Mouse (Mus musculus) adrenal gland, postnatal 25 days (tissue): Measurements from ENCODE around the gene Nlgn1. TPM values are rescaled to one million over a fixed set of nuclear protein-coding genes. Genes with fewer than 3 reads are reported as not detected.

Source experiments
- DNase-seq: peaks from one replicate; pipeline ENCODE4 v3.0.0; 2021; ENCODE audit warnings: mixed read lengths
- total RNA-seq: library from RNA; stranded (reverse); gene quantifications from 2 replicates; pipeline ENCODE4 v1.2.3, GENCODE M21; 2021

Nlgn1 gene
- total RNA-seq, 1 experiment from 2014 or later: 0.64 TPM

DNA sequence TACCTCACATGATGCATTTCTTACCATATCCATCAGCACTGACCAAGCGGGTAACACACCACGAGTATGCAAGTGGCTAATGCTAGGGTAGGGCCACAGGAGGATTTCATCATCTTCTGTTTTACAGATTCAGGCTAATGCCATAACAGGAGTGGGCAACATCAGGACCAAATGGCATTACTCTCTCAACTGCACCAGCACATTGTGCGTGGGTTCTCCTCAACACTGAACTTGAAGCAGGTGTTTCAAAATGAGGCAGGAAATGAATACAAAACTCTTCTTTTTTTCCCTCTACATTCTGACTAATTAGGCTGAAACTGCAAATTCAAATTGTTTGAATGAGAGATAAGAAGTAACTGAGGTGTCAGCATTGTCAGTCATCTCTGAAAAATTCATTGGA is 518.9 kb downstream of the Nlgn1 start:
- no peak for DNase-seq

DNA sequence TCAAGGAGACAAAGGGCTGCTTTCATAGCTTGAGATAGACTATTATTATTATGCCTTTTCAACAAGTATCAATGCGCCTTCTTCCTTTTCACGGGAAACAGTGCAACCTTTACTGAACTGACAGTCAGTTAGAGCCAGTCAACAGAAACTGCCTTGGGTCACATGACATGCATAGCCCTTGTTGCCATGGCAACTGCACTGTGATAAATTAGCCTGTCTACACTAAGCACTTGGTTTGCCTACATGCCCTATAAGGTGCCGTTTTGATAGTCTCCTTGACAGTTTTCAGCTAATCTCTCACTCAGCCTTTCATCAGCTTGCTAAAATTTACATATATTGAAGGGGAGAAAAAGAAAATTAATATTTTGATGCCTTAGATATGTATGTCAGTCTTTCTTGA is 524.7 kb downstream of the Nlgn1 start:
- DNase-seq: no peak

- no peak for DNase-seq
Observed at GRCm38 (mm10) chr3:25781651-25782050, 550.6 kb downstream of the Nlgn1 start.

- DNase-seq: no peak
Observed at GRCm38 (mm10) chr3:25775437-25775836, 556.8 kb downstream of the Nlgn1 start.

DNA sequence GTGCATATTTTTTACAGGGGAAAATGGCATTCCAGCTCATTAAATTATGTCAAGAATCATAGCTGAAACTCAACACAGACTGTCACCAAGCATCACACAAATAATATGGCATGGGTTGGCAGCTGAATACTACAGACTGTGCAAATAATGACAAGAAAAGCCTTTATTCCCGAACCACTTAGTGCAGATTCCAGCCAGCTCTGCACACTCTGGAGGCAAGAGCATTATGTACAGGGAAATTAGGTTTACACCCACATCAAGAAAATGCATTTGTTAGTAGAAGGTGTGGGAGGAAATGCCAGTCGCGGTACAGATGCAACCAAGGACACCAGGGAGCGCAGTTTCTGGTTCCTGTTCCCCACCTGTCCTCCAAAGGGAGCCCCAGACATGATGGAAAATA is 558.4 kb downstream of the Nlgn1 start:
- DNase-seq: no peak

DNA sequence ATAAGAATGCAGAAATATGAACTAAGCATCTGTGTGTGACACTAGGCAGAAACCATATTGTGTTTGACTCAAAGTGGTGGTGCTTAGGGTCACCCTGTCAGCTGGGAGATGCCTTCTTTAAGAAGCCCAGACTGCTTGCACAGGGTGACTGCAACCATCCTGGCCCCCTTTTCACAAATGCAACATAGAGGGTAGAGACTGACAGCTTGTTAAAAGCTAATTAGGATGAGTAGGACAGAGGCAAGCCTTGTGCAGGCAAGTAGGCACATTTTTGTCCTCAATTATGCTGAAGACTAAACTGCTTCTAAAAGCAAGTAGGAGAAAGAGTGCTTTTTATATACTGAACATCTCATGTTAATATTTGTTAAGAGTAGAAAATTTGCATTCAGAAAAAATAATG is 558.8 kb downstream of the Nlgn1 start:
- DNase-seq: no peak

- DNase-seq: no peak
Observed at GRCm38 (mm10) chr3:25763689-25764088, 568.6 kb downstream of the Nlgn1 start.

GRCm38 (mm10) chr3:25757813-25758212 is 574.4 kb downstream of the Nlgn1 start:
- DNase-seq: no peak

DNA sequence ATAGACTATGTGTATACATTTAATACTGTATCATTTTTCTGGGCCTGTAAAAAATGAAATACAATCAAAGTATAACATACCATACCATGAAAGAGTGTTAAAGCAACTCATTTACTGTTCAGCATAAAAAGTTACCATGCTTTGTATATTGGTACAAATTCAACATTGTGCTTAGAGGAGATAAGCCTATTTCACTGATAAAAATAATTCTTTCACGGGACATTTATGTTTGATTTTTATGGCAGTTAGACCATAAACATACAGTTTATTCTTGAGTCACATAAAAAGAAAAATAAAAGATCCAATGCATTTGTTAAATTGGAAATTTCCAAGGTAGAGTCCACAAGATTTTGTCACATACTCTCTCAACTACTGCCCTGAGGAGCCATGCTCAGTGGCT is 608.1 kb downstream of the Nlgn1 start:
- no peak for DNase-seq

DNA sequence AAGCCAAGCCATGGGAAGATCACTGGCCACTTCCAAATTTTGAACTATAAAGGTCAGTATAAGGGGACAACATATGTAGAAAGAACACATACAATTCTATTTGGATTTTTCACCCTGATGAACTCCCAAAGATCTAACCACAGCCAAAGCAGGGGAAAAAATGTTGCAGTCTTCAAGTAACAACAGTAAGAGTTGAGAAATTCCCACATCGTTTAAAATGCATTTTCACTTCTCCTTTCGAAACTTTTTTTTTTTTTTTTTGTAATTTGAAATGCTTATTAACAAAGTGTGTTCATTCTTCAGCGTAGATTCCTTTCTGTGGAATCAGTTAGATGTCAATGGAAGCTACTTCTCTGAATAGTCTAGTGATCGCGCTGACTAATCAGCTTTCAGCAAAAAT is 610.8 kb downstream of the Nlgn1 start:
- DNase-seq: no peak

- no peak for DNase-seq
Observed at GRCm38 (mm10) chr3:25707380-25707779, 624.9 kb downstream of the Nlgn1 start.

- DNase-seq: no peak
Observed at GRCm38 (mm10) chr3:25697231-25697630, 635.0 kb downstream of the Nlgn1 start.

DNA sequence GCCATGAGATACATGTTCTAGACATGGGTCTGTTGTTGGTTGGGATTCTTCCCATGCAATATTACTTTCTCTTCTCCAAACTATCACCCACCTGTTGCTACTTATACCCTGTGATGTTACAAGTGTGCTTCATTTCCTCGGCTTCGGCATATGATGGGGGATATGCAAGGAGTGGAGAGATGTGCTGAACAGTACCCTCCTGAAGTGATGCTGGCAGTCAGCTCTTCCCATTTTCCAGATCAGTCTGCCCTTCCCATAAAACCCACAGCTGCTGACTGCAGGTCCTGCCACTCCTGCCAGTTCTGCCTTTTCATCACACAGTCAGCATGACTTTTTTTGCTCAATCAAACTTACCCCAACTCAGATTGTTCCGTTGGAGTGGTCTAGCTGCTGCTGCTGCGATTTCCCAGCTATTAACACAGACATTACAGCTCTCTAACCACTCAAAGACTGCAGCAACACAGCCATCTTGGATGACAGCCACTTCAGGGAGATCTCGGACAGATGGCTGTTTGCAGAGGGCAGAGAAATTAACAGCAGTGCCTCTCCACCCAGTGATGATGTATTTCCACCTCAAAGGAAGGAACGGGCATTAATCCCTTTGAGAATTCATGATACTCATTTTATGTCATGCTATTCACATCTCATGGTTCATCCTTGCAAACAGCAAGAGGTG is 643.3 kb downstream of the Nlgn1 start:
- DNase-seq: no peak

DNA sequence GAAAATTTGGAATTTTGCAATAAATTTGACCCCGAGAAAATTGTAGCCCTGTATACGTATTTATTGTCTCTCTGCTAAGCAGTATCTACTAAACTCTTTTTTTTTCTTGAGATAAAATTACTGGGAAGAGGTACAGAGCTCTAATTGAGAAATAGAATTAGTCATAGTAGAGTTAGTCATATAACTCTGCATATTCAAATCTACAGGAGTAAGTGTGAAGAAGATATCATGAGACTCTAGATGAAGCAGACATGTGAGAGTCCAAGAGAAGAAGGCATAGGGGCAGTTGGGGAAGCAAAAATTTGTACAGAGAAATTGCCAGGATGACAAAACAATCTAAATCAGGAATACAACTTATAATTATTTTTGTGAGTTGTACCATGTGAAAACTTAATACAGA is 648.6 kb downstream of the Nlgn1 start:
- no peak for DNase-seq

GRCm38 (mm10) chr3:25679373-25679772 is 652.9 kb downstream of the Nlgn1 start:
- no peak for DNase-seq

- DNase-seq: no peak
Observed at GRCm38 (mm10) chr3:25675888-25676287, 656.4 kb downstream of the Nlgn1 start.

- DNase-seq: peak; percentile 38
Observed at GRCm38 (mm10) chr3:25675069-25675468, 657.2 kb downstream of the Nlgn1 start.

GRCm38 (mm10) chr3:25673408-25673807 is 658.9 kb downstream of the Nlgn1 start:
- DNase-seq: no peak

DNA sequence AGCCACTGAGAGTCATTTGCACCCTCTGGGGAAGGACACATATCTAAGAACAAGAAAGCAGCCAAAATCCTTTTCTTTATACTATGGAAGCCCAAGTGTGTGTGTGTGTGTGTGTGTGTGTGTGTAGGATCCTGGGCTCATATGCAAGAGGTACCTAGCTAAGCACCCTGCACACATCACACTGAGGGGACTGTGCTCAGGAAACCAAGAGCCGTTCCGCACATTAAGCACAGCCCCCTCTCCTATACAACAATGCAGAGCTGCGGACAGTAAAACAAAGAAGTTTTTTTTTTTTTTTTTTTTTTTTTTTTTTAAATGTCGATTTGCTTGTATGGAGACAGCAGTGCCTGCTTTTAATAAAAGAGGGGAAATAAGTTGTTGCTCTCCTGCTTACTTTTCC is 659.5 kb downstream of the Nlgn1 start:
- DNase-seq: no peak

DNA sequence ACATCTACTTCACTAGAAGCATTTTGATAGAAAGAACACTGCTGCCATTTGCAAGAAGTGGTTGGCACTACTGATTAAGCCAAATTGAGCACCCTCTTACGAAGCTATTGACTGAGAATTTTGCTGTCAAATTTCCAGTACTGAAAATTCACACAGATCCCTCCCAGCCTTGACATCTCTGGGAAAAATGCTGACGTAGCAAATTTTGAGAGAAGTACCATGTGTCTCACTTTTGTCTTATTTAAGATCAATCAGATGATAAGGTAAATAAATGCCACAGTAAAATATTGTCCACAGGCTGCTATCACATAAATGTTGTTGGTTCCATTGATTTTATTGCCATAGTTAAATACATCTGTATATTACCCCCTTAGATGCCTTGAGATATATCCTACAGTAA is 668.8 kb downstream of the Nlgn1 start:
- DNase-seq: no peak

DNA sequence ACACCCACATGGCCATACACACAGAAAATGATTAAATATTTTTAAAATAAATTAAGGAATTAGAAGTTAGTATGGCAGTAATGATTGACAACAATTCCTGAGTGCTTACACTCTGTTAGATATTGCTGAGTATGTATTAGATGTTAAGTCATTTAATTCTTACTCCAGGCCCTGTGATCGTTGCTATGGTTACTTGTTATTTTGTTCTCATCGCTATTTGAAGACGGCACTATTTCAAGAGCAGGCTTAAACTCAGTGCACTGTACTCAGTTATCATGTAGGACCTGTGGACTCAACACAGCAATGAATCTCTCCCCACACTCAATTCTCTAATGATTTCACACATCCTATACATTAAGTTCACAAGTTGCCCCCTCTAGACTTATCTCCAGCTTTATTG is 672.0 kb downstream of the Nlgn1 start:
- no peak for DNase-seq

GRCm38 (mm10) chr3:25658006-25658405 is 674.3 kb downstream of the Nlgn1 start:
- no peak for DNase-seq

GRCm38 (mm10) chr3:25657074-25657473 is 675.2 kb downstream of the Nlgn1 start:
- peak; percentile 2 for DNase-seq

DNA sequence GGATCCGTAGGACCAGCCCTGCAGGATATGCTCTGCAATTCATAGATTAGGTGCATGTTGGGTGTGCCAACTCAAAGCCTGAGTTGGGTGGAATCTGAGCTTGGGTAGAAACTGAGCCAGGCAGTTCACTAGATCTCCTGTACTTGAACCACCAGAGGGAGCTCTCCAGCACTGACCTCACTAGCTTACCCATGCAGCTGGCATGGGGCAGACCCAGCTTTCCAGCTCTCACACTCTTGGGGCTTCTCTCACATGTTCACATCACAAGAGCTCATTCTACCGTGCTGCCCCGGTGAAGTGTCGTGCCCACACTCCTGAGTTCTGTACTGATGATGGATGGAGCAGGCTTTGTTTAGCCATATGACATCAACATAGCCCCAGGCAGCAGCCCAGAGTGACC is 679.2 kb downstream of the Nlgn1 start:
- DNase-seq: peak; percentile 10
